In genomic region chr19:41104922-41105321, GRCm38 (mm10) we compare ENCODE assay signal across 9 mouse cellular contexts. TPM values are rescaled to one million over a fixed set of nuclear protein-coding genes. Genes with fewer than 3 reads are reported as not detected.
DNase-seq lines count a peak whose midpoint lies in the region; ATAC-seq lines count a peak whose summit lies in the region.
"Had no signal": no experiment of that assay in that cellular context is flagged by ENCODE, and none has a peak within 500 bp of the region (broad histone marks: within the 10 kb centered on the region; RNA-seq: fewer than 3 reads in every experiment).

No protein-coding gene starts in this region.

- H3K36me3 ChIP-seq in embryonic facial prominence, embryonic 14.5 days (ENCODE audit: control insufficient read depth, insufficient read depth, low read length) = no peaks in the 10 kb centered on the region
- H3K36me3 ChIP-seq in neural tube, embryonic 15.5 days = no peaks in the 10 kb centered on the region

- no peak overlapping the region for H3K9ac ChIP-seq in embryonic facial prominence, embryonic 14.5 days (ENCODE audit: low read depth, low read length)
- no peak overlapping the region for H3K9ac ChIP-seq in neural tube, embryonic 15.5 days (replicated peaks)

- no peak overlapping the region for H3K27ac ChIP-seq in embryonic facial prominence, embryonic 14.5 days (replicated peaks; ENCODE audit: low read depth, low read length)
- H3K27ac ChIP-seq in neural tube, embryonic 15.5 days (replicated peaks) = no peak overlapping the region

- no peak overlapping the region for H3K4me2 ChIP-seq in embryonic facial prominence, embryonic 14.5 days (ENCODE audit: low read depth, low read length)
- no peak overlapping the region for H3K4me2 ChIP-seq in neural tube, embryonic 15.5 days

- 34% methylated on average over 8 of the region's 8 CpGs for WGBS in embryonic facial prominence, embryonic 14.5 days
- 44% methylated on average over 8 of the region's 8 CpGs for WGBS in neural tube, embryonic 15.5 days

- peak; percentile 42; the same call in 1 of the 2 replicates for ATAC-seq in embryonic facial prominence, embryonic 14.5 days (ENCODE audit: low read depth)
- peak; percentile 43; the same call in 1 of the 2 replicates for ATAC-seq in neural tube, embryonic 15.5 days (ENCODE audit: low FRiP score)

- H3K4me3 ChIP-seq in embryonic facial prominence, embryonic 14.5 days (ENCODE audit: low read depth, low read length) = no peak overlapping the region
- no peak overlapping the region for H3K4me3 ChIP-seq in neural tube, embryonic 15.5 days (replicated peaks)

- H3K9me3 ChIP-seq in embryonic facial prominence, embryonic 14.5 days (ENCODE audit: control insufficient read depth, low read length) = no peaks in the 10 kb centered on the region
- no peaks in the 10 kb centered on the region for H3K9me3 ChIP-seq in neural tube, embryonic 15.5 days (replicated peaks)

- DNase-seq in heart, adult 8-10 months (ENCODE audit: low spot score) = peak; percentile 16
- DNase-seq in heart, adult 11 months = no peak
- DNase-seq in right cerebral cortex, postnatal 25 days = peak; percentile 25
- DNase-seq in right cerebral cortex, postnatal 36 days (ENCODE audit: low spot score in 2 of 2) = no peak
- peak; percentile 82 for DNase-seq in embryonic facial prominence, embryonic 14.5 days (ENCODE audit: low spot score)
- no peak for DNase-seq in spleen, adult 12 weeks (ENCODE audit: low spot score)
- DNase-seq in testis, postnatal 14 days (ENCODE audit: low spot score) = no peak

- H3K27me3 ChIP-seq in embryonic facial prominence, embryonic 14.5 days (replicated peaks; ENCODE audit: control insufficient read depth, insufficient read depth, low read length) = no peaks in the 10 kb centered on the region
- peaks cover 4% of the 10 kb centered on the region; the same call in 1 of the 2 replicates for H3K27me3 ChIP-seq in neural tube, embryonic 15.5 days (replicated peaks)

- H3K4me1 ChIP-seq in embryonic facial prominence, embryonic 14.5 days (ENCODE audit: control insufficient read depth, insufficient read depth, low read length) = peaks cover 8% of the 10 kb centered on the region
- H3K4me1 ChIP-seq in neural tube, embryonic 15.5 days = peaks cover 21% of the 10 kb centered on the region

RNA-seq across cellular contexts. Expression of gene Opalin, which starts 28.0 kb away (rescaled TPM):
- not detected for total RNA-seq in heart, adult 8-10 months (2022)
- not detected in 2 replicates for polyA plus RNA-seq in embryonic facial prominence, embryonic 14.5 days (2014; fragmentation: Nextera tagmentation; extraction: Ambion mirVana)
- not detected in 2 replicates for polyA plus RNA-seq in neural tube, embryonic 15.5 days (2015; fragmentation: Nextera tagmentation; extraction: Ambion mirVana)
- polyA plus RNA-seq: intestine, embryonic 14.5 days had no signal

Comparison
In these comparisons a context has a peak if more than half of its experiments do, and no peak if none do; other contexts are left out.
1. DNase-seq: peak in heart, adult 8-10 months (single experiment), right cerebral cortex, postnatal 25 days (single experiment) and embryonic facial prominence, embryonic 14.5 days (single experiment); none in heart, adult 11 months (single experiment), right cerebral cortex, postnatal 36 days (0 of 2), spleen, adult 12 weeks (single experiment) and testis, postnatal 14 days (single experiment).